8 mouse cellular contexts compared by ENCODE assay signal in genomic region chr6:125494092-125494871, GRCm38 (mm10). TPM values are rescaled to one million over a fixed set of nuclear protein-coding genes. Genes with fewer than 3 reads are reported as not detected.
A peak's percentile ranks its signal among the peaks of the same experiment; 100 is the strongest.
DNase-seq lines count a peak whose midpoint lies in the region; ATAC-seq and TF ChIP-seq lines count a peak whose summit lies in the region.

TSS of gene Cd9 (minus strand) at chr6:125494791.

- peak; percentile 19; the same call in 1 of the 2 replicates for TF ChIP-seq POLR2A in spleen, adult 2 months (IDR thresholded peaks at IDR 0.05; ENCODE audit: low read depth, low read length)

- no peaks in the 10 kb centered on the region for H3K9me3 ChIP-seq in intestine, embryonic 15.5 days
- no peaks in the 10 kb centered on the region for H3K9me3 ChIP-seq in limb, embryonic 11.5 days (ENCODE audit: control insufficient read depth, low read length)
- no peaks in the 10 kb centered on the region for H3K9me3 ChIP-seq in midbrain, embryonic 11.5 days (ENCODE audit: control insufficient read depth, low read length)

- H3K9ac ChIP-seq in intestine, embryonic 15.5 days: peak within 1 kb of the TSS; percentile 75
- H3K9ac ChIP-seq in limb, embryonic 11.5 days (ENCODE audit: low read length): peak within 1 kb of the TSS; percentile 63
- peak within 1 kb of the TSS; percentile 75 for H3K9ac ChIP-seq in midbrain, embryonic 11.5 days (ENCODE audit: low read length)

- H3K27me3 ChIP-seq in intestine, embryonic 15.5 days (replicated peaks): no peaks in the 10 kb centered on the region
- peaks cover 19% of the 10 kb centered on the region for H3K27me3 ChIP-seq in limb, embryonic 11.5 days (ENCODE audit: control insufficient read depth, insufficient read depth, low read length)
- peaks cover 18% of the 10 kb centered on the region for H3K27me3 ChIP-seq in midbrain, embryonic 11.5 days (ENCODE audit: control insufficient read depth, insufficient read depth, low read length)
- peaks cover 3% of the 10 kb centered on the region for H3K27me3 ChIP-seq in spleen, adult 2 months (ENCODE audit: control insufficient read depth, insufficient read depth, low read length)

- peak within 1 kb of the TSS; percentile 74 for H3K27ac ChIP-seq in intestine, embryonic 15.5 days
- no peak within 1 kb of the TSS for H3K27ac ChIP-seq in limb, embryonic 11.5 days (replicated peaks; ENCODE audit: low read depth, low read length)
- no peak within 1 kb of the TSS for H3K27ac ChIP-seq in midbrain, embryonic 11.5 days (ENCODE audit: low read depth, low read length)
- peak within 1 kb of the TSS; percentile 56; the same call in 1 of the 2 replicates for H3K27ac ChIP-seq in spleen, adult 2 months (ENCODE audit: insufficient read depth, low read length)

- peak within 1 kb of the TSS; percentile 92 for H3K4me2 ChIP-seq in intestine, embryonic 15.5 days (replicated peaks)
- H3K4me2 ChIP-seq in limb, embryonic 11.5 days (ENCODE audit: low read depth, severe bottlenecking): peak within 1 kb of the TSS; percentile 95
- H3K4me2 ChIP-seq in midbrain, embryonic 11.5 days: peak within 1 kb of the TSS; percentile 94

- peak within 1 kb of the TSS; percentile 67 for H3K4me3 ChIP-seq in intestine, embryonic 15.5 days (replicated peaks)
- H3K4me3 ChIP-seq in limb, embryonic 11.5 days (ENCODE audit: low read depth, low read length): peak within 1 kb of the TSS; percentile 58
- H3K4me3 ChIP-seq in midbrain, embryonic 11.5 days (ENCODE audit: low read depth, low read length): peak within 1 kb of the TSS; percentile 64
- H3K4me3 ChIP-seq in spleen, adult 2 months (ENCODE audit: extremely low read depth, insufficient read depth, insufficient read length): peak within 1 kb of the TSS; percentile 77

- ATAC-seq in granulocyte monocyte progenitor cell, adult 5-6 weeks (replicated peaks; ENCODE audit: poor library complexity, severe bottlenecking): peak; percentile 39
- ATAC-seq in intestine, embryonic 15.5 days: peak; percentile 89
- ATAC-seq in limb, embryonic 11.5 days (ENCODE audit: insufficient number of reproducible peaks, low FRiP score, low TSS enrichment, low read depth): peak; percentile 80
- ATAC-seq in midbrain, embryonic 11.5 days (ENCODE audit: low FRiP score): peak; percentile 87

- H3K4me1 ChIP-seq in intestine, embryonic 15.5 days (replicated peaks): peaks cover 8% of the 10 kb centered on the region
- 0 out of 2 replicates have a peak, but pooled peaks cover 6% of the 10 kb centered on the region for H3K4me1 ChIP-seq in limb, embryonic 11.5 days (ENCODE audit: control insufficient read depth, insufficient read depth, low read length)
- peaks cover 9% of the 10 kb centered on the region for H3K4me1 ChIP-seq in midbrain, embryonic 11.5 days (ENCODE audit: control insufficient read depth, insufficient read depth, low read length)
- H3K4me1 ChIP-seq in spleen, adult 2 months (ENCODE audit: control insufficient read depth, insufficient read depth, insufficient read length): peaks cover 14% of the 10 kb centered on the region

- DNase-seq in cerebellum, postnatal 25 days: peak; percentile 60 to 68
- DNase-seq in cerebellum, adult 9-10 months: no peak
- DNase-seq in embryo, embryonic 11.5 days (ENCODE audit: low read depth, low spot score): peak; percentile 57
- peak; percentile 86 for DNase-seq in limb, embryonic 11.5 days (ENCODE audit: low spot score)
- peak; percentile 97 for DNase-seq in midbrain, embryonic 11.5 days (ENCODE audit: low spot score, missing footprints)
- peak in 1 of 2 experiments; percentile 55 for DNase-seq in spleen, adult 2 months (ENCODE audit: low read depth in 1 of 2, low spot score in 2 of 2)

- TF ChIP-seq CTCF in spleen, adult 2 months (IDR thresholded peaks at IDR 0.05; ENCODE audit: extremely low read depth, insufficient read depth, insufficient read length, insufficient replicate concordance): no peak

- no peaks in the 10 kb centered on the region for H3K36me3 ChIP-seq in intestine, embryonic 15.5 days
- no peaks in the 10 kb centered on the region for H3K36me3 ChIP-seq in limb, embryonic 11.5 days (ENCODE audit: control insufficient read depth, insufficient read depth, low read length)
- no peaks in the 10 kb centered on the region for H3K36me3 ChIP-seq in midbrain, embryonic 11.5 days (ENCODE audit: control insufficient read depth, insufficient read depth, low read length)
- no peaks in the 10 kb centered on the region for H3K36me3 ChIP-seq in spleen, adult 2 months (ENCODE audit: control insufficient read depth, insufficient read depth, low read length)

- WGBS in intestine, embryonic 15.5 days: under 1% methylated on average over 60 of the region's 61 CpGs
- under 1% methylated on average over 60 of the region's 61 CpGs for WGBS in limb, embryonic 11.5 days
- WGBS in midbrain, embryonic 11.5 days: under 1% methylated on average over 59 of the region's 61 CpGs
- 2% methylated on average over 60 of the region's 61 CpGs for WGBS in spleen, adult 2 months

RNA-seq across cellular contexts. Expression of gene Cd9, which starts in this region (rescaled TPM):
- total RNA-seq in granulocyte monocyte progenitor cell, adult 5-6 weeks (2014; fragmentation: Nextera tagmentation): 22.5 and 27.5 TPM in 2 replicates
- total RNA-seq in granulocyte monocyte progenitor cell, adult 5-6 weeks (2017): 27.7 and 31.3 TPM in 2 replicates
- 160 and 171 TPM in 2 replicates for polyA plus RNA-seq in intestine, embryonic 15.5 days (2015; fragmentation: Nextera tagmentation; extraction: Ambion mirVana)
- 40.2 and 42.4 TPM in 2 replicates for polyA plus RNA-seq in limb, embryonic 11.5 days (2014; fragmentation: Nextera tagmentation; extraction: Ambion mirVana)
- 34.7 and 40.9 TPM in 2 replicates for polyA plus RNA-seq in midbrain, embryonic 11.5 days (2014; fragmentation: Nextera tagmentation; extraction: Ambion mirVana)
- polyA plus RNA-seq in spleen, adult 2 months (2012; rRNA removed): 68.0 and 68.5 TPM in 2 replicates

Comparison
In these comparisons a context has a peak if more than half of its experiments do, and no peak if none do; other contexts are left out.
1. ATAC-seq: peak in every context shown above with its lines; median percentile 89 in intestine, embryonic 15.5 days; 87 in midbrain, embryonic 11.5 days; 80 in limb, embryonic 11.5 days; 39 in granulocyte monocyte progenitor cell, adult 5-6 weeks.
2. H3K27ac ChIP-seq: peak in intestine, embryonic 15.5 days (single experiment) and spleen, adult 2 months (single experiment); none in limb, embryonic 11.5 days (single experiment) and midbrain, embryonic 11.5 days (single experiment).
3. Peak in every context shown above with its lines, with median percentiles within 50 percentile points of each other: H3K4me2 ChIP-seq, H3K4me3 ChIP-seq and H3K9ac ChIP-seq.